Mouse (Mus musculus) heart, postnatal 0 days (tissue): ENCODE results near the gene Scnn1b.

Experiments used
- CTCF ChIP-seq: IDR thresholded peaks from 2 replicates; pipeline ENCODE4 v1.5.1; 2016; ENCODE audit warnings: antibody characterized with exemption, control low read depth, low read depth
- EP300 ChIP-seq: IDR thresholded peaks from 2 replicates; pipeline ENCODE4 v1.6.1; 2016; ENCODE audit warnings: antibody characterized with exemption, low read depth

- TF ChIP-seq EP300 (no peak), CTCF (no peak)
These were observed 31.9 kb downstream of the Scnn1b start for GRCm38 (mm10) chr7:121896689-121897088.
